Mouse (Mus musculus) testis, adult 2 months (tissue): ENCODE results near the gene Stx3. TPM values are rescaled to one million over a fixed set of nuclear protein-coding genes. Genes with fewer than 3 reads are reported as not detected.

ENCODE experiments used
- H3K27ac ChIP-seq: fragments of 200-500 bp; 2 replicates; pipeline ENCODE4 v1.5.1; 2012; ENCODE audit warnings: low read depth, low read length; ENCODE audit not compliant: control insufficient read depth, insufficient read depth
- H3K27me3 ChIP-seq: fragments of 200-500 bp; 2 replicates; pipeline ENCODE4 v1.6.1; 2012; ENCODE audit warnings: mild to moderate bottlenecking, low read length, moderate library complexity; ENCODE audit not compliant: control insufficient read depth, insufficient read depth
- H3K36me3 ChIP-seq: fragments of 200-500 bp; 2 replicates; pipeline ENCODE4 v1.6.1; 2012; ENCODE audit warnings: mild to moderate bottlenecking, low read length; ENCODE audit not compliant: control insufficient read depth, insufficient read depth
- H3K4me1 ChIP-seq: fragments of 200-500 bp; 2 replicates; pipeline ENCODE4 v1.6.1; 2012; ENCODE audit warnings: low read length; ENCODE audit not compliant: control insufficient read depth, insufficient read depth
- H3K4me3 ChIP-seq: fragments of 200-500 bp; 2 replicates; pipeline ENCODE4 v1.5.1; 2012; ENCODE audit warnings: low read depth, mild to moderate bottlenecking, low read length, moderate library complexity, mixed read lengths; ENCODE audit not compliant: control insufficient read depth
- CTCF ChIP-seq: fragments of 200-500 bp; IDR thresholded peaks from 2 replicates; pipeline ENCODE4 v1.5.1; 2012; ENCODE audit warnings: low read depth, mild to moderate bottlenecking, inconsistent platforms, low read length, moderate library complexity; ENCODE audit not compliant: control insufficient read depth, insufficient read depth, insufficient replicate concordance
- POLR2A ChIP-seq: fragments of 200-500 bp; IDR thresholded peaks from 2 replicates; pipeline ENCODE4 v1.6.1; 2012; ENCODE audit warnings: low read depth, mild to moderate bottlenecking, inconsistent platforms, low read length, moderate library complexity; ENCODE audit not compliant: control insufficient read depth
- polyA plus RNA-seq: library from polyadenylated mRNA; depleted of rRNA; stranded (reverse); fragments of >200 nt; gene quantifications from 2 replicates; pipeline ENCODE4 v1.2.3, GENCODE M21; 2012

The Stx3 gene
- polyA plus RNA-seq, 1 experiment: 0.61 TPM

DNA sequence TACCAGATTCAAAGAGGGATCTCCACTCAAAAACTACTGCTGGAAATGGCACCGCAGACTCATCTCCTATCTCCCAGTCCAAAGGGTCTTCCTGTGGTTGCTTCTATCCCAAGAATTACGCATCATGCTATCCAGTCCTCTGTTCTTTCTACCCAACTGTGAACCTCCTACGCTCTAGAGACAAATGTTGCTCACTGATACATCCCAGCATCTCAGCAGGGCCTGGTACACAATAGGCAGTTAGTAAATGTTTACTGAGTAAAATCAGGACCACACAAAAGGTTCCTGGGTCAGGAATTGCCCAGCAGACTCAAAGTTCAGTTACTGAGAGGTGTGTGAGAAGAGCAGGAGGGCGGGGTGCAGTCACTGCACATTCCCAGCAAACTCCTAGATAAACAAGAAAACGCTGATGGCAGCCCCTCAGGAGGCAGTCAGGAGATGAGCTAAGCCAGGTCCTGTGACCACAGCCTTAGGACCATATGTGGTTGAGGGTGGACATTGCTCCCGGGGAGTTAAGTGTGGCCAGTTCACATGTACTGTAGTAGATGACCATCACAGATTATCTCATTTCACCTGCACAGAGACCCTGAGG, 4.4 kb downstream of the Stx3 start:
- H3K4me3 ChIP-seq: no peak overlapping the region
- H3K27me3 ChIP-seq: peaks cover 2% of the 10 kb centered on the region; the same call in 1 of the 2 replicates
- H3K27ac ChIP-seq: no peak overlapping the region
- TF ChIP-seq CTCF (no peak), POLR2A (no peak)
- peaks cover 4% of the 10 kb centered on the region for H3K4me1 ChIP-seq
- H3K36me3 ChIP-seq: no peaks in the 10 kb centered on the region

DNA sequence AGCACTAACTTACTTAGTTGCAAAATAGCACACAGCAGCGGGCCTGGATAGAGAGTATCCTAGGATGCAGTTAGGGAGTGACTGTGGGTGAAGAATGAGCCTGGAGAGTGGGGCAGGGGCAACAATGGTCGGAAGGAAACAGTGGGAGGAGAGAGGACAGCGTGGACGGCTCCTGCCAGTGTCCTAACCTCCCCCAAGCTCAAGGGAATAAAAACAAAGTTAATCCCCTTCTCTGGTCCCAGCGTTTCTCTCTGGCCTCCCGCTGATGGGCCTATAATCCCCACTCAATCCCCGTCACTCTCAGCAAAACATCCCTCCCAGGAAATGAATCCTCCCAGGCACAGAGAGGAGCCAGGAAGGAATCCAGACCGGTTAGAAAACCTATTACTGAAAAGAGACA, 5.6 kb downstream of the Stx3 start:
- Histone ChIP-seq H3K27ac (no peak overlapping the region), H3K36me3 (no peaks in the 10 kb centered on the region), H3K27me3 (no peaks in the 10 kb centered on the region; the same call in 1 of the 2 replicates), H3K4me3 (no peak overlapping the region), H3K4me1 (no peaks in the 10 kb centered on the region; the same call in 1 of the 2 replicates)
- no peak for TF ChIP-seq POLR2A
- TF ChIP-seq CTCF: no peak

DNA sequence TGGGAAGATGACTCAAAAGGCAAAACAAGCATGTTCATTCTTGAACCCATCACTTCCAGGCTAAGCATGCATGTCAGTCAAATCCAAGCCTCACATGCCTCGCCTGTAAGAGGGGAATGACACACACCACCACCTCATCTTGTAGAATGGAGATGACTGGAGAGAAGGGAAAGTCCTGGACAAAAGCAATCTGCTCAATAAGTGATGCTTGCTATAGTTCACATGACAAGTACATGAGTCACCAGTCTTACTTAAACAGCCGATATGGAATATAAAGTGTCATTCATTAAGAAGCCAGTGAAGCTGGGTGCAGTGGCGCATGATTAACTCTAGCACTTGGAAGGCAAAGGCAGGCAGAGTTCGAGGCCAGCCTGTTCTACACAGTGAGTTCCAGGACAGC, 6.1 kb downstream of the Stx3 start:
- no peak for TF ChIP-seq POLR2A
- Histone ChIP-seq H3K4me3 (no peak overlapping the region), H3K36me3 (no peaks in the 10 kb centered on the region), H3K27me3 (no peaks in the 10 kb centered on the region), H3K27ac (no peak overlapping the region), H3K4me1 (no peaks in the 10 kb centered on the region; the same call in 1 of the 2 replicates)

DNA sequence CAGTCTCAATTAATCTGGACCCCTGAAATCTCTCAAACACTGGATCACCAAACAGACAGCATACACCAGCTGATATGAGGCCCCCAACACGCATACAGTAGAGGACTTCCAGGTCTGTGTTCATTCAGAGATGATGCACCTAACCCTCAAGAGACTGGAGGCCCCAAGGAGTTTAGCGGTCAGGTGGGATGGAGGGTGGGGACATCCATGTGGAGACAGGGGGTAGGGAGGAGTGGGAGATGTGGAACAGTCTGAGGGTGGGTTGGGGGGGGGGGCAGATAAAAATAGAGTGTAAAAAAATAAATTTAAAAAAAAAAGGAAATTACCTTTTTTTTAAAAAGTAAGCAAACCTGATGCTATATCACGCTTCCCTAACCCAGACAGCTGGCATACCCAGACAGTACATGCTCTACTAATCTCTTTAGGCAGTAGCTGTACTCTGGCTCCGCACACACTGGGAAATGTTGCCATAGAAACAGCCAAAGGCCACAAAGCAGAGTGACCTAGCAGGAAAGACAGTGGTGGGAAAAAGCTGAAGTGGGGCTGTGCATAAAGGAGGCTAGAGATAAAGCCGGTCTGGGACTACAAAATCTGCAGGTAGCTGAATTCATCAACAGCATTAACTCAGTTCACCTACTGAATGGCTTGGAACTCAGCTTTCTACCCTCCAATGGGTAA, 7.4 kb downstream of the Stx3 start:
- Histone ChIP-seq H3K27ac (no peak overlapping the region), H3K27me3 (no peaks in the 10 kb centered on the region), H3K4me3 (no peak overlapping the region), H3K36me3 (no peaks in the 10 kb centered on the region), H3K4me1 (no peaks in the 10 kb centered on the region)
- TF ChIP-seq CTCF (no peak), POLR2A (no peak)

DNA sequence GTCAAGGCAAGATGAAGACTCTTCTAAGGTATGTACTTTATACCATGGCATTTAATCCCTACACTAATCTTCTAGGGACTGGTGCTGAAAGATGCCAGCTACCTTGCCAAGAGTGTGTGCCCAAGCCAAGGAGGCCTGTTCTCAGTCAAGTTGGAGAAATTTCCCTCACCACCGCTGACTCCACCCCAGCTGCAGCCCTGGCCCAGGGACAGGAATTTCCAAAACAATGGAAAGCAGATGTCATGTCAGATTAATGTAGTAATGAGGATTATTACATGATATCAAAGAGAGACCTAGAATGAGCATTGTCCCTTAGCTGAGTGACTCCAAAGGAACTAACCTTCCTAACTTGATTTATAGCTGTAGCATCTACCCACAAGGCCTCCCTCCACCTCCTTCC, 8.3 kb downstream of the Stx3 start:
- H3K27me3 ChIP-seq: no peaks in the 10 kb centered on the region
- no peaks in the 10 kb centered on the region for H3K4me1 ChIP-seq
- TF ChIP-seq POLR2A (no peak), CTCF (no peak)
- H3K4me3 ChIP-seq: no peak overlapping the region
- no peak overlapping the region for H3K27ac ChIP-seq
- no peaks in the 10 kb centered on the region for H3K36me3 ChIP-seq

DNA sequence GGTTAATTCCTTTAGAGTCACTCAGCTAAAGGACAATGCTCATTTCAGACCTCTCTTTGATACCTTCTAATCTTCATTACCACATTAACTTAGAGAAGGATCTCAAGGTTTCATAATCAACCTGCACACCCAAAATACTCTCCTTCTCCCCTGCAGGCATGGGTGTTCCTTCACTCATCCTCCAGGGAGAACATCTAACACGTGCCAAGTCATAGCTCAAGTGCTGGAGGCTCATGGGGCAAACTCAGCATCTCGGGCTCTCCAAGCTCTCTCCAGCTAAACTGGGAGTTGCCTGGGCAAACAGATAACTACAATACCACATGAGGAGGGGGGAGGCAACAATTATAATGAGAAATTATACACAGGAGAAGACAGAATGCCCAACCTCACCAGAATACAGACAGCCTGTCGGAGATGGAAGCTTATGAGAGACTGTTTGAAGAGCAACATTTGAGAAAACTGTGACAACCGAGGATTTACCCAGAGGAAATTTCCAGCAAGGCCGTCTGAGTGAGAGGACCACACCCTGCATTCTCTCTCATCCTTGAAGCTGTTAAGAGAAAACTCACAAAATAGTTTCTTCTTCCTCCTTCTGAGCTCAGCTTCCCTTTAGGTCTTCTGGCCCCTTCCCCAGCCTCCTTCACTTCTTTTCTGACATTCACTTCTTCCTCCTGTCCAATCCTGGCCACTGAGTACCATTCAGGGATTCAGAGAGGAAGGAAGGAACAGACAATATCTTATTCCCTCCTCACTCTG, 9.0 kb downstream of the Stx3 start:
- H3K36me3 ChIP-seq: no peaks in the 10 kb centered on the region
- H3K4me1 ChIP-seq: no peaks in the 10 kb centered on the region
- no peaks in the 10 kb centered on the region for H3K27me3 ChIP-seq
- no peak for TF ChIP-seq POLR2A
- TF ChIP-seq CTCF: no peak
- no peak overlapping the region for H3K4me3 ChIP-seq
- no peak overlapping the region for H3K27ac ChIP-seq

DNA sequence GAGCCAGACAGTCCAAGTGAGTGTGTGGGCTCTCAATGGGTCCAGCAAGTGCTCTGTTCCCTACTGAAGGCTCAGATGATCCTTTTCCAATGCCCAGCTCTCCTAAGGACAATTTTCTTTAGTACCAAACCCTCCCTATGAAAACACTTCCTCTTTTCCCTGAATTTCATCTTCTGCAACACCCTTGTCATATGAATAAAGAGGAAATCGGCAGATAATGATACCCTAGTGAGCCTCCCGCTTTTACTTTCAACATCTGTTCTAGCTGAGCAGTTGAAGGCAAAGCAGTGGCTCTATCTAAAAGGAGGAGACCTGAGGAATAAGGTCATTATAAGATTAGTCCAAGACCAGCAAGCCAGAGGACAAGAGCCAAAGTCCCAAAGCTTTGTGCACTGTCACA, 10.8 kb downstream of the Stx3 start:
- Histone ChIP-seq H3K4me1 (no peaks in the 10 kb centered on the region), H3K27me3 (no peaks in the 10 kb centered on the region), H3K4me3 (no peak overlapping the region), H3K36me3 (no peaks in the 10 kb centered on the region), H3K27ac (no peak overlapping the region)
- TF ChIP-seq POLR2A: no peak
- TF ChIP-seq CTCF: no peak
